Mouse (Mus musculus) liver, postnatal 0 days (tissue): ENCODE measurements around the gene Syn2.

ENCODE experiments used
- CTCF ChIP-seq: sonication (generic); IDR thresholded peaks from 2 replicates; pipeline ENCODE4 v1.5.1; 2016; ENCODE audit warnings: antibody characterized with exemption, low read depth
- EP300 ChIP-seq: IDR thresholded peaks from 2 replicates; pipeline ENCODE4 v1.6.1; 2016; ENCODE audit warnings: antibody characterized with exemption, low read depth, mild to moderate bottlenecking

- TF ChIP-seq EP300: no peak
- TF ChIP-seq CTCF: no peak
Observed at GRCm38 (mm10) chr6:115291823-115292222, 157.1 kb downstream of the Syn2 start.
